Mouse (Mus musculus) spleen, adult 2 months (tissue): ENCODE measurements around the gene Pds5a.

Experiments used
- CTCF ChIP-seq: fragments of 200-500 bp; IDR thresholded peaks from 2 replicates; pipeline ENCODE4 v1.5.1; 2011; ENCODE audit warnings: mild to moderate bottlenecking, inconsistent platforms; ENCODE audit not compliant: insufficient read depth, insufficient read length, insufficient replicate concordance; ENCODE audit errors: extremely low read depth
- POLR2A ChIP-seq: fragments of 200-500 bp; IDR thresholded peaks from 2 replicates; pipeline ENCODE4 v1.6.1; 2011; ENCODE audit warnings: low read depth, low read length, inconsistent platforms

DNA sequence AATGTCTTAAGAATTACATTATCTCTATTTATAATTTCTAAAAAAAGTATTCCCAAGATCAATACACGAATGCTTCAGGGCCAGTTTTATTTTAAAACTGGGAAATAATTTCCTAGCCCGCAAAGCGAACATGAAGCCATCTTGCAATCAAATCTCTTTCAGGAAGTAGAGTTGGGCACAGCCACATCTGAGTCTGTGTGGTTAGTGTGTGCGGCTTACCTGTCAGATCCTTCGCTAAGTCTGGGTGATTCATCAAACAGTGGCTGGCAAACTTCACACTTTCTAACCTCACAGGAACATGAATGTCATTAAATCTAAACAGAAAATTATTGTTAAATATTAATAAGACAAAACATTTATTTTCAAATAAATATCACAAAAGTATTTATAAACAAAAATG, 44.3 kb downstream of the Pds5a start:
- no peak for TF ChIP-seq CTCF
- no peak for TF ChIP-seq POLR2A
